Mouse (Mus musculus) MEL (cell line): ENCODE measurements around the gene Shbg.

Source experiments
- CHD2 ChIP-seq: IDR thresholded peaks from 2 replicates; pipeline ENCODE4 v1.6.1; 2011; ENCODE audit warnings: low read length, improper control_type of control experiment
- CTCF ChIP-seq, 3 experiments: IDR thresholded peaks in 2 of 3; conservative IDR thresholded peaks in 1 of 3; 2 replicates each; pipeline ENCODE4 v1.5.1; 2011 to 2012; ENCODE audit warnings: low read length in 3 of 3, low read depth in 2 of 3, mild to moderate bottlenecking in 2 of 3, improper control_type of control experiment in 1 of 3, inconsistent platforms in 1 of 3, mixed read lengths in 1 of 3, moderate library complexity in 1 of 3; ENCODE audit not compliant: control insufficient read depth in 1 of 3, insufficient read depth in 1 of 3, poor library complexity in 1 of 3, severe bottlenecking in 1 of 3
- EP300 ChIP-seq, 2 experiments: IDR thresholded peaks; 2 replicates each; pipeline ENCODE4 v1.6.1; 2011; ENCODE audit warnings: improper control_type of control experiment in 2 of 2, low read length in 2 of 2, low read depth in 1 of 2, mild to moderate bottlenecking in 1 of 2
- MAFK ChIP-seq: IDR thresholded peaks from 2 replicates; pipeline ENCODE4 v1.6.1; 2011; ENCODE audit warnings: low read depth, mild to moderate bottlenecking, low read length, improper control_type of control experiment, borderline replicate concordance
- MXI1 ChIP-seq: IDR thresholded peaks from 2 replicates; pipeline ENCODE4 v1.6.1; 2011; ENCODE audit warnings: mild to moderate bottlenecking, low read depth, low read length, improper control_type of control experiment
- RCOR1 ChIP-seq: IDR thresholded peaks from 2 replicates; pipeline ENCODE4 v1.6.1; 2012; ENCODE audit warnings: low read depth, mild to moderate bottlenecking, inconsistent platforms, low read length, improper control_type of control experiment
- SIN3A ChIP-seq: IDR thresholded peaks from 2 replicates; pipeline ENCODE4 v1.6.1; 2012; ENCODE audit warnings: low read length, improper control_type of control experiment, inconsistent platforms
- ZC3H11A ChIP-seq: IDR thresholded peaks from 2 replicates; pipeline ENCODE4 v1.6.1; 2012; ENCODE audit warnings: low read depth, mild to moderate bottlenecking, inconsistent platforms, low read length, improper control_type of control experiment
- ZKSCAN1 ChIP-seq: IDR thresholded peaks from 2 replicates; pipeline ENCODE4 v1.6.1; 2012; ENCODE audit warnings: low read depth, mild to moderate bottlenecking, inconsistent platforms, low read length, improper control_type of control experiment, moderate library complexity

GRCm38 (mm10) chr11:69617805-69618204 lies at the start of gene Shbg:
- no peak for TF ChIP-seq ZC3H11A
- no peak for TF ChIP-seq CTCF (IDR thresholded peaks at IDR 0.05 in 2 of 3, conservative IDR thresholded peaks at IDR 0.05 in 1 of 3; ENCODE audit: control insufficient read depth in 1 of 3, insufficient read depth in 1 of 3, low read depth in 2 of 3, low read length in 3 of 3, poor library complexity in 1 of 3, severe bottlenecking in 1 of 3)
- no peak for TF ChIP-seq MAFK
- no peak for TF ChIP-seq ZKSCAN1
- no peak for TF ChIP-seq SIN3A
- no peak for TF ChIP-seq CHD2
- no peak for TF ChIP-seq RCOR1
- no peak for TF ChIP-seq MXI1
- TF ChIP-seq EP300 (IDR thresholded peaks at IDR 0.05; ENCODE audit: low read depth in 1 of 2, low read length in 2 of 2): no peak
